Mouse (Mus musculus) CH12.LX (cell line): ENCODE measurements around the gene Phc2. TPM values are rescaled to one million over a fixed set of nuclear protein-coding genes. Genes with fewer than 3 reads are reported as not detected.

Source experiments
- DNase-seq: peaks from one replicate; pipeline ENCODE4 v3.0.0-alpha.2; 2013; ENCODE audit errors: extremely low read depth
- H3K27ac ChIP-seq: 2 replicates; pipeline ENCODE4 v1.5.1; 2012; ENCODE audit warnings: low read depth, mild to moderate bottlenecking, control low read depth, moderate library complexity; ENCODE audit not compliant: insufficient read depth
- H3K27me3 ChIP-seq: replicated peaks from 2 replicates; pipeline ENCODE3; 2012; ENCODE audit warnings: inconsistent platforms
- H3K36me3 ChIP-seq, 2 experiments: replicated peaks in 1 of 2; 2 replicates each; pipeline versions ENCODE3 to v1.6.1; 2012; ENCODE audit warnings: inconsistent platforms in 1 of 2, low read length in 1 of 2, mild to moderate bottlenecking in 1 of 2, mixed read lengths in 1 of 2, moderate library complexity in 1 of 2; ENCODE audit not compliant: control insufficient read depth in 1 of 2, insufficient read depth in 1 of 2
- H3K4me1 ChIP-seq, 2 experiments: 2 replicates each; pipeline ENCODE4 v1.6.1; 2012; ENCODE audit warnings: inconsistent platforms in 1 of 2, moderate library complexity in 1 of 2; ENCODE audit not compliant: insufficient read depth in 2 of 2, control insufficient read depth in 1 of 2
- H3K4me2 ChIP-seq: 2 replicates; pipeline ENCODE4 v1.6.1; 2012; ENCODE audit warnings: low read depth, mild to moderate bottlenecking, control low read depth; ENCODE audit not compliant: poor library complexity, insufficient read depth, severe bottlenecking
- H3K4me3 ChIP-seq, 3 experiments: fragments of 150-350 bp in 1 of 3; sonication (generic) in 1 of 3; replicated peaks in 1 of 3; 2 replicates each; pipeline versions ENCODE3 to v1.5.1; 2011 to 2012; ENCODE audit warnings: low read depth in 2 of 3, low read length in 2 of 3, mild to moderate bottlenecking in 2 of 3, moderate library complexity in 2 of 3, control low read depth in 1 of 3, improper control_type of control experiment in 1 of 3, inconsistent platforms in 1 of 3, mixed read lengths in 1 of 3; ENCODE audit not compliant: poor library complexity in 1 of 3
- H3K79me2 ChIP-seq: replicated peaks from 2 replicates; pipeline ENCODE4 v1.6.1; 2012; ENCODE audit warnings: mild to moderate bottlenecking, moderate library complexity; ENCODE audit not compliant: control insufficient read depth, poor library complexity, insufficient read depth, severe bottlenecking; ENCODE audit errors: extremely low read depth
- H3K9ac ChIP-seq: 2 replicates; pipeline ENCODE4 v1.6.1; 2012; ENCODE audit warnings: low read depth, mild to moderate bottlenecking, control low read depth, moderate library complexity; ENCODE audit not compliant: insufficient read depth
- H3K9me3 ChIP-seq: replicated peaks from 2 replicates; pipeline ENCODE3; 2012; ENCODE audit warnings: low read length, inconsistent platforms, mixed read lengths
- BHLHE40 ChIP-seq: IDR thresholded peaks from 2 replicates; pipeline ENCODE4 v1.6.1; 2011; ENCODE audit warnings: mild to moderate bottlenecking, low read depth, low read length, improper control_type of control experiment
- CHD1 ChIP-seq: IDR thresholded peaks from 2 replicates; pipeline ENCODE4 v1.6.1; 2012; ENCODE audit warnings: low read depth, low read length, improper control_type of control experiment, inconsistent platforms
- ELF1 ChIP-seq: IDR thresholded peaks from 2 replicates; pipeline ENCODE4 v1.6.1; 2014; ENCODE audit warnings: low read depth, mild to moderate bottlenecking, inconsistent platforms, low read length, improper control_type of control experiment
- ETS1 ChIP-seq: conservative IDR thresholded peaks from 2 replicates; pipeline ENCODE4 v1.6.1; 2012; ENCODE audit warnings: low read depth, mild to moderate bottlenecking, inconsistent platforms, low read length, improper control_type of control experiment, moderate library complexity
- GABPA ChIP-seq: IDR thresholded peaks from 2 replicates; pipeline ENCODE4 v1.6.1; 2012; ENCODE audit warnings: low read depth, low read length, improper control_type of control experiment, inconsistent platforms; ENCODE audit not compliant: insufficient replicate concordance
- IRF4 ChIP-seq: IDR thresholded peaks from 2 replicates; pipeline ENCODE4 v1.6.1; 2014; ENCODE audit warnings: low read depth, mild to moderate bottlenecking, inconsistent platforms, low read length, improper control_type of control experiment
- JUN ChIP-seq: IDR thresholded peaks from 2 replicates; pipeline ENCODE4 v1.6.1; 2011; ENCODE audit warnings: low read depth, mild to moderate bottlenecking, low read length, improper control_type of control experiment, moderate library complexity; ENCODE audit not compliant: insufficient read depth
- MYC ChIP-seq: IDR thresholded peaks from 2 replicates; pipeline ENCODE4 v1.6.1; 2011; ENCODE audit warnings: low read depth, mild to moderate bottlenecking, improper control_type of control experiment, low read length
- NRF1 ChIP-seq: IDR thresholded peaks from 2 replicates; pipeline ENCODE4 v1.6.1; 2014; ENCODE audit warnings: low read depth, mild to moderate bottlenecking, inconsistent platforms, low read length, improper control_type of control experiment, moderate library complexity
- PAX5 ChIP-seq: IDR thresholded peaks from 2 replicates; pipeline ENCODE4 v1.6.1; 2012; ENCODE audit warnings: low read length, inconsistent platforms, mixed read lengths
- POLR2A ChIP-seq: IDR thresholded peaks from 2 replicates; pipeline ENCODE4 v1.6.1; 2011; ENCODE audit warnings: low read depth, mild to moderate bottlenecking, improper control_type of control experiment, low read length
- RCOR1 ChIP-seq: conservative IDR thresholded peaks from 2 replicates; pipeline ENCODE4 v1.6.1; 2012; ENCODE audit warnings: low read depth, mild to moderate bottlenecking, inconsistent platforms, low read length, improper control_type of control experiment
- TCF12 ChIP-seq: IDR thresholded peaks from 2 replicates; pipeline ENCODE4 v1.6.1; 2014; ENCODE audit warnings: low read depth, mild to moderate bottlenecking, inconsistent platforms, low read length, improper control_type of control experiment
- USF1 ChIP-seq: IDR thresholded peaks from 2 replicates; pipeline ENCODE4 v1.6.1; 2014; ENCODE audit warnings: low read depth, mild to moderate bottlenecking, inconsistent platforms, low read length, improper control_type of control experiment
- ZC3H11A ChIP-seq: IDR thresholded peaks from 2 replicates; pipeline ENCODE4 v1.6.1; 2012; ENCODE audit warnings: low read depth, mild to moderate bottlenecking, inconsistent platforms, low read length, improper control_type of control experiment
- dilution Hi-C: fragments of 300-500 bp; cut with MboI; formaldehyde crosslinking; loops from 2 replicates; pipeline ENCODE4 v1.14.3; 2020; ENCODE audit warnings: low sequenced_read_pairs; ENCODE audit not compliant: extremely low pct_unique_long_range_greater_than_20kb, extremely low pct_ligation_motif_present
- in situ Hi-C: fragments of 300-500 bp; cut with MboI; formaldehyde crosslinking; loops from 3 replicates; pipeline ENCODE4 v1.14.3; 2019; ENCODE audit warnings: low sequenced_read_pairs, low pct_ligation_motif_present, low pct_unique_long_range_greater_than_20kb, mixed read lengths
- polyA plus RNA-seq: library from polyadenylated mRNA; unstranded; fragments of >175 nt; gene quantifications from 2 replicates; pipeline ENCODE4 v1.2.1, GENCODE M21; 2012; ENCODE audit warnings: low read depth; ENCODE audit not compliant: insufficient read length
- total RNA-seq, 2 experiments: library from RNA; depleted of rRNA; stranded (reverse); fragments of 300-350 nt in 1 of 2; fragments of >200 nt in 1 of 2; gene quantifications; 2 replicates each; pipeline ENCODE4 v1.2.3; 2012 to 2014

The Phc2 gene
- total and polyA plus RNA-seq, 3 experiments: 24.1 to 53.2 (median 29.6) TPM

DNA sequence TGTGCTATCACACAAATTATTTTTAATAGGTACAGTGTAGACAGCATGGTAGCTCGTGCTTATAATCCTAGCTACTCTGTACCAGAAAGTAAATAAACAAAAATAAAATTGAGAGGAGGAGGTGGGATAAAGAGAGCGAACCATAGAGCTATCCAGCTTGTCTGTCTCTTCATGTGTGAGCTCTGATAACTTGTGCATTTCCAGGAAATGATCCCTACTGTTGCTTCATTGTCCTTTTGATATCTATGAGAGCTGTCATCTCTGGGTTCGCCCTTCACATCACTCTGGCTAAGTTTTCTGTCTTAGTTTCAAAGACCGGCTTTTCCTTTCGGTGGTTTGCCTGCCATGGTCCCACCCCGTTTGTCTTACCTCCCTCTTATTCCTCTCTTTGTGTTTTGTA, 14.7 kb downstream of the Phc2 start:
- Histone ChIP-seq H3K9ac (no peak overlapping the region), H3K4me3 (no peak overlapping the region), H3K79me2 (no peaks in the 10 kb centered on the region), H3K9me3 (no peaks in the 10 kb centered on the region), H3K36me3 (no peaks in the 10 kb centered on the region), H3K4me2 (no peak overlapping the region), H3K4me1 (peaks cover 9 to 41% of the 10 kb centered on the region in 2 experiments), H3K27me3 (peaks cover 7% of the 10 kb centered on the region), H3K27ac (no peak overlapping the region)
- no peak for DNase-seq
- TF ChIP-seq MYC (no peak), BHLHE40 (no peak), USF1 (no peak), PAX5 (no peak), ETS1 (no peak), POLR2A (no peak)
- in situ Hi-C loops: no loop called here
- dilution Hi-C loops: no loop called here

DNA sequence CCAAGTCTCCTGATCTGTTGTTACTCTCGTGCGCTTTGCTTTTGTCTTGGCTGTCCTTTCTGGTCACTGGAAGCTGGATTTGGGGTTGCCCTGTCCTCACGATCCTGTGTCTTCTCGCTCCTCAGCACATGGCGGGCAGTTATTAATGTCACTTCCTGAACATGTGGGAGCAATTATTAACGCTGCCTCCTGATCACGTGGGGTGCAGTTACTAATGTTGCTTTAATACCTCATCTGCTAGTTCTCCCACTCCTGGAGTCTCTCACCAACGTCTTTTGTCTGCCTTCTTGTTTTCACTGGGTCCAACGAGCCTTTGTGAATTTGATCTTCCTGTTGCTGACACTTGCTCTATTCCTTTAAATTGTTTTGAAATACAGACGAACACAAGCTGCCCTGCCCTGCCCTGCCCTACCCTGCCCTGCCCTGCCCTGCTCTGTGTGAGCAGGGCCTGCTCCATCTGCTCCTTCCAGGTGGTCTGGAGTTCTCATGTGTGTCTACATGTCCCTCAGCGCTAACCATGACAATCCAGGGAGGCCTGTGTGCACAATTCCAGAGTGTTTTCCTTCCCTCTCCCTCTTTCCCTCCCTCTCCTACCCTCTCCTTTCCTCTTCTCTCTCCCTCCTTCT, 16.2 kb downstream of the Phc2 start:
- H3K4me2 ChIP-seq: no peak overlapping the region
- H3K36me3 ChIP-seq: no peaks in the 10 kb centered on the region
- H3K79me2 ChIP-seq: no peaks in the 10 kb centered on the region
- peaks cover 7% of the 10 kb centered on the region for H3K27me3 ChIP-seq
- dilution Hi-C loops: no loop called here
- TF ChIP-seq RCOR1 (no peak), ELF1 (no peak), CHD1 (no peak), TCF12 (no peak), NRF1 (no peak), GABPA (no peak), BHLHE40 (no peak), MYC (no peak), IRF4 (no peak), ZC3H11A (no peak), JUN (no peak)
- no peak overlapping the region for H3K27ac ChIP-seq
- no peak for DNase-seq
- no peak overlapping the region for H3K9ac ChIP-seq
- no peak overlapping the region for H3K4me3 ChIP-seq
- peaks cover 1 to 26% of the 10 kb centered on the region in 2 experiments; a peak in 2 of 4 replicates for H3K4me1 ChIP-seq
- in situ Hi-C loops: no loop called here
- no peaks in the 10 kb centered on the region for H3K9me3 ChIP-seq
